Mouse (Mus musculus) cerebellum, adult 2 months (tissue): ENCODE data around the gene Ints7.

Experiments used
- CTCF ChIP-seq: fragments of 200-500 bp; IDR thresholded peaks from 2 replicates; pipeline ENCODE4 v1.5.1; 2011; ENCODE audit warnings: low read depth, mild to moderate bottlenecking, control low read depth, low read length, moderate library complexity, borderline replicate concordance; ENCODE audit not compliant: insufficient read depth
- POLR2A ChIP-seq: fragments of 200-500 bp; IDR thresholded peaks from 2 replicates; pipeline ENCODE4 v1.6.1; 2011; ENCODE audit warnings: low read length, control low read depth, borderline replicate concordance; ENCODE audit not compliant: insufficient read depth

GRCm38 (mm10) chr1:191611686-191612085 is 36.2 kb downstream of the Ints7 start:
- TF ChIP-seq CTCF (no peak), POLR2A (no peak)
